Mouse (Mus musculus) frontal cortex, adult (tissue): ENCODE results near the gene Vwc2.

Experiments
- ATAC-seq: cut with Nextera tagmentation; 2 replicates; pipeline ENCODE4 v1.9.2; 2017; ENCODE audit warnings: mild to moderate bottlenecking, moderate library complexity, mixed read lengths; ENCODE audit not compliant: low TSS enrichment

Vwc2 gene

GRCm38 (mm10) chr11:11113576-11114233 is at the start of gene Vwc2:
Gene Vwc2 (plus strand): TSS chr11:11114223.
- ATAC-seq = peak; percentile 76

- ATAC-seq = no peak
Measured at GRCm38 (mm10) chr11:11088162-11088756, 25.8 kb upstream of the Vwc2 start.

GRCm38 (mm10) chr11:11097606-11098005 is 16.4 kb upstream of the Vwc2 start:
- no peak for ATAC-seq

GRCm38 (mm10) chr11:11098282-11098681 is 15.7 kb upstream of the Vwc2 start:
- ATAC-seq = no peak

- no peak for ATAC-seq
Measured at GRCm38 (mm10) chr11:11099011-11099410, 15.0 kb upstream of the Vwc2 start.

- no peak for ATAC-seq
Measured at GRCm38 (mm10) chr11:11102182-11102581, 11.8 kb upstream of the Vwc2 start.

GRCm38 (mm10) chr11:11102620-11103019 is 11.4 kb upstream of the Vwc2 start:
- no peak for ATAC-seq

- no peak for ATAC-seq
Measured at GRCm38 (mm10) chr11:11108922-11109321, 5.1 kb upstream of the Vwc2 start.

- ATAC-seq = 0 out of 2 replicates have a peak, but pooled peaks have one; percentile 10
Measured at GRCm38 (mm10) chr11:11114234-11115030, 409 bp downstream of the Vwc2 start.

- 0 out of 2 replicates have a peak, but pooled peaks have one; percentile 26 for ATAC-seq
Measured at GRCm38 (mm10) chr11:11115031-11115647, 1.1 kb downstream of the Vwc2 start.

GRCm38 (mm10) chr11:11115648-11116590 is 1.9 kb downstream of the Vwc2 start:
- ATAC-seq = peak; percentile 28

GRCm38 (mm10) chr11:11116736-11117135 is 2.7 kb downstream of the Vwc2 start:
- ATAC-seq = no peak

- ATAC-seq = no peak
Measured at GRCm38 (mm10) chr11:11122866-11123265, 8.8 kb downstream of the Vwc2 start.

GRCm38 (mm10) chr11:11131414-11132077 is 17.5 kb downstream of the Vwc2 start:
- peak; percentile 90 for ATAC-seq

- no peak for ATAC-seq
Measured at GRCm38 (mm10) chr11:11140622-11141021, 26.6 kb downstream of the Vwc2 start.

- ATAC-seq = no peak
Measured at GRCm38 (mm10) chr11:11152681-11153080, 38.7 kb downstream of the Vwc2 start.

- no peak for ATAC-seq
Measured at GRCm38 (mm10) chr11:11171396-11171795, 57.4 kb downstream of the Vwc2 start.

GRCm38 (mm10) chr11:11175259-11175658 is 61.2 kb downstream of the Vwc2 start:
- ATAC-seq = peak; percentile 75

- ATAC-seq = no peak
Measured at GRCm38 (mm10) chr11:11182705-11183104, 68.7 kb downstream of the Vwc2 start.

- peak; percentile 81 for ATAC-seq
Measured at GRCm38 (mm10) chr11:11223162-11223561, 109.1 kb downstream of the Vwc2 start.

- no peak for ATAC-seq
Measured at GRCm38 (mm10) chr11:11239346-11239745, 125.3 kb downstream of the Vwc2 start.
